Mouse (Mus musculus): ENCODE measurements around the gene Klrc3.
"Not testable (repeated sequence)": the region's sequence is repeated elsewhere in the genome, so short reads cannot be mapped to it uniquely, and the experiment has no call there.

GRCm38 (mm10) chr6:129644054-129644453 is 917 bp upstream of the Klrc3 start:
- not testable (repeated sequence) for TF ChIP-seq POLR2A (IDR thresholded peaks at IDR 0.05; ENCODE audit: low read depth, low read length); MXI1 (IDR thresholded peaks at IDR 0.05; ENCODE audit: low read depth, low read length); CTCF (conservative IDR thresholded peaks at IDR 0.05 in 1 of 2, IDR thresholded peaks at IDR 0.05 in 1 of 2; ENCODE audit: low read depth in 2 of 2, low read length in 2 of 2); CHD1 (IDR thresholded peaks at IDR 0.05; ENCODE audit: low read depth, low read length); MAZ (IDR thresholded peaks at IDR 0.05; ENCODE audit: low read depth, low read length); TBP (conservative IDR thresholded peaks at IDR 0.05; ENCODE audit: low read depth, low read length); USF1 (IDR thresholded peaks at IDR 0.05; ENCODE audit: low read depth, low read length); BHLHE40 (IDR thresholded peaks at IDR 0.05; ENCODE audit: low read depth, low read length); ZC3H11A (IDR thresholded peaks at IDR 0.05; ENCODE audit: low read depth, low read length); MAFK (IDR thresholded peaks at IDR 0.05; ENCODE audit: insufficient replicate concordance, low read length); PAX5 (IDR thresholded peaks at IDR 0.05; ENCODE audit: low read length); RCOR1 (conservative IDR thresholded peaks at IDR 0.05; ENCODE audit: low read depth, low read length); EP300 (IDR thresholded peaks at IDR 0.05; ENCODE audit: low read length); NRF1 (IDR thresholded peaks at IDR 0.05; ENCODE audit: low read depth, low read length)
